Mouse (Mus musculus) c-Kit-positive CD71-negative TER-119-negative erythroid progenitor cells, embryonic 14.5 days (primary cell): Measurements from ENCODE around the gene Erp27.
"Not testable (repeated sequence)": the region's sequence is repeated elsewhere in the genome, so short reads cannot be mapped to it uniquely, and the experiment has no call there.

ENCODE experiments used
- DNase-seq: peaks from one replicate; pipeline ENCODE4 v3.0.0-alpha.2; 2013; ENCODE audit warnings: low read depth

The Erp27 gene

DNA sequence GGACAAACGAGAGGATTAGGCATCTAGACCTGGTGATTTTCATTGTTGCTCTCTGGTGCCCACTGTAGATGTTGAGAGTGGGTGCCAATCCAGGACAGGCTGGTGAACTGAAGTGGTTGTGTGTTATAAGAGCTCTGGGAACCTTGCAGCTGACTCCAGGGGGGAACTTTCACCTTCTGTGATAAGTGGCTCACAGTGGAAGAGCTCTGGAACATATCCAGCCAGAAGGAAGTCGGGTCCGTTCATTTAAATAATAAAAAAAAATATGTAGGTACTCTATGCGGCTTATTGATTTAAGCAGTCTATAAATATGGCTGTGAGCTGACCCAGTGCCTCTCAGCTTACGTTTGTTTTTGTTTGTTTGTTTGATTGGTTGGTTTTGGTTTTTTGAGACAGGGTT lies at the start of gene Erp27:
Gene Erp27 (minus strand): TSS at position 101 of the 400 bp plus-strand sequence.
- no peak for DNase-seq

GRCm38 (mm10) chr6:136968877-136969276 lies 46.9 kb upstream of the Erp27 start:
- not testable (repeated sequence) for DNase-seq

DNA sequence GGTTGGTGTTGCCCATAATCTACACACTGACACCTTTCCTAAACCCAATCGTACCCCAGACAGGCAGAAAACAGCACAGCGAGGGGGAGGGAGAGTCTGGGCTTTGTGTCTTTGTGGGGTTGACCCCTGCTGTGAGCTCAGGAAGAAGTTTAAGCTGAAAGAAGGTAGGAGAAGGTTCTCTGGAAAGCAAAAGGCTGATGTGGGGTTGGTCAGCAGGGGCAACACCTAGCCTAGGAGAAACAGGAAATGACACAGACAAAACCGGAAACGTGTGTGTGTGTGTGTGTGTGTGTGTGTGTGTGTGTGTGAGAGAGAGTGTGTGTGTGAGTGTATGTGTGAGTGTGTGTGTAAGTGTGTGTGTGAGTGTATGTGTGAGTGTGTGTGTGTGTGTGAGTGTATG lies 45.5 kb upstream of the Erp27 start:
- DNase-seq = no peak

DNA sequence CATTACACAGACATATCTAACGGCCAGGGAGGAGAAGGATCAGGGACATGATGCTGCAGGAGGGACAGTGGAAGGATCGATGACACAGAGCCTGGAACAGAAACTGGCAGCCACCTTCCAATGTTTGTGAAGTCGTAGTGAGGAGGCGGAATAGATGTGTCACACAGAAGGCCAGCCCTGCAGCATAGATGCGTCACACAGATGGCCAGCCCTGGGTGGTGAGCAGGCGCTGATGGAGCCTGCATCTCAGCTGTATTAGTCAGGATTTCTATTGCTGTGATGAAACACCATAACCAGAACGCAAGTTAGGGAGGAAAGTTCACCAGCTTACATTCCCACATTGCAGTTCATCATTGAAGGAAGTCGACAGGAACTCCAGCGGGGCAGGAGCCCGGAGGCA lies 43.9 kb upstream of the Erp27 start:
- no peak for DNase-seq

GRCm38 (mm10) chr6:136964609-136965510 lies 42.9 kb upstream of the Erp27 start:
- no peak for DNase-seq

DNA sequence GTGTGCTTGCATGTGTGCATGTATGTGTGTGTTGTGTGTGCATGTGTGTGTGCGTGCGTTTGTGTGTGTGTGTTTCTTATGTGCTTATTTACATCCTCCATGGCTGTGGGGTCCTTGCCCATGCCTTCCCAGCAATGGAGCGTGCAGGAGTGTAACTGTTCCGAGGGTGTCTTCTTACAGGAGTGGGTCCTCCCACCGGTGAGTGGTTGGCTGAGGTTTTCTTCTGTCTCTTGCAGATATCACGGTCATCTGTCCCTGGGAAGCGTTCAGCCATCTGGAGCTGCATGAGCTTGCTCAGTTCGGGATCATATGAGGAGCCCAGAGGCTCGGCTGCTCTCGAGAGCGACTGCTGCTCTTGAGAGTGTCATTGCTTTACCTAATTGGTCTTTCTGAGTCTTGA lies 41.0 kb upstream of the Erp27 start:
- no peak for DNase-seq

GRCm38 (mm10) chr6:136959131-136959530 lies 37.2 kb upstream of the Erp27 start:
- DNase-seq = no peak

DNA sequence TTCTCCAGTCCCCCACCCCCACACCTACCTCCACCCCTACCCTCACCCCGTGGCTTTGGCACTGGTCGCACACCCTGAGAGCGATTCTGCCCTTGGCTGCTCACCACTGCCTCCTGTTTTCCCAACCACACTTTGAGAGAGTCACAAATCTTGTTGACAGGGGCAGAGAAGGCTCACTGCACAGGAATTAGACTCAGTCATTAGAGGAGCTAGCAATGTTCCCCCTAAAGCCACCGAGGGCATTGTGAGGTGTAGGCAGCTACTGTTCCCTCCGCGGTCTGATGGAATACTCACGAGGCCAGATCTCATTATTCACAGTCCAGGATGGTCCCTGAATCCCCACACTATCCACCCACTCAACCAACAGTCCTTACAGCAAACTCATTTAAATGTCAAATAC lies 35.1 kb upstream of the Erp27 start:
- DNase-seq = no peak

GRCm38 (mm10) chr6:136955240-136955639 lies 33.3 kb upstream of the Erp27 start:
- no peak for DNase-seq

DNA sequence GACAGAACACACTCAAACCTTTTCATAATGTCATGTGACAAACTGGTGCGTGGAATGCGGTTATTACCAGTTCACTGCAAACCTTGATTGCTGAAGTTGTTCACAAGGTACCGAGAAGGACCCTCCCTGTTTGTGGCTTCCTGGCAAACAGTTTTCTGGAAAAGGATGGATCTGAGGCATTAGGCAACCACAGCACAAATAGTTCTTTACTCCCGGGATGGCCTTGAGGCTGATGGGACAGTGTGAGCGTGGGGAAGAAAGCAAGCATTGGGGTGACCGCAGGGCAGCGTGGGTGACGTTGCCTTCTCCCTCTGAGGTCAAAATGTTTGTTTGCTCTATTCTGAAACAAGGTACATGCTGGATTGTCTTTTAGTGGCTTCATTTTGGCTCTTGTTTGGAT lies 32.7 kb upstream of the Erp27 start:
- no peak for DNase-seq

GRCm38 (mm10) chr6:136954192-136954591 lies 32.2 kb upstream of the Erp27 start:
- DNase-seq = no peak

- no peak for DNase-seq
These were observed 30.9 kb upstream of the Erp27 start for GRCm38 (mm10) chr6:136952930-136953329.

- no peak for DNase-seq
These were observed 28.2 kb upstream of the Erp27 start for GRCm38 (mm10) chr6:136950171-136950570.

- DNase-seq = no peak
These were observed 25.7 kb upstream of the Erp27 start for GRCm38 (mm10) chr6:136947716-136948115.

- DNase-seq = no peak
These were observed 25.0 kb upstream of the Erp27 start for GRCm38 (mm10) chr6:136946943-136947342.

DNA sequence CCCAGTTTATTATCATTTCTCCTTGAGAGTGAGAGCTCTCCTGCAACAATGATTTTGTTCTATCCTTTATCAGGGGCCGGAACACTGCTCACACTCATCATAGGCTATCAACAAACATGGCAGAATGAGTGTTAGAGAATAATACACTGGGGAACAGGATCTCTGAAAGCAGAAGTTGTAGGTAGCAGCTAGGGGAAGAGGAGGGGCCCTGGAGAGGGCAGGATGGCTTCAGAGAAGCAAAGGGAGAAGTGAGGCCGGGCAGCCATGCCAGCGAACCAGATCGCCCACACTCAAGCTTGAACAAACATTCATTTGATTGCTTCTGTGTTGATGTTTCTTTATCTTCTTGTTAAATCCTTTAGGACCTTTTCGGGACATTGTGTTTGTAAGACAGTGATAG lies 24.3 kb upstream of the Erp27 start:
- no peak for DNase-seq

DNA sequence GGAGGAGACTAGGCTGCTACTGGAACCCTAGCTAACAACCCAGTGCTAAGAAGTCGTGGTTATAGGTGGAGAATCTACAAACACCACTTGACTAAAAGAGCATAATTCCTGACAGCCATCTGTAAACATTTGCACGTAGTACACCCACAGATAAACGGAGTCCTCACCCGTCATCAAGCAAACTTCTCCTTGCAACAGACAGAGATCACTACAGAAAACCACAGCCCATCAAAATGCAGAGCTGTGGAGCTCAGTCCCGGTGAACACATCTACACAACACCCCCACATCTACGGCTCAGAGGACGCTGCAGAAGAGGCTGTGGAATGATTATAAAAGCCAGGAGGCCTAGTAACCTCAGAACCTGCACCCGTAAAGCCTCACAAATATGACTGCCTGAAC lies 22.5 kb upstream of the Erp27 start:
- no peak for DNase-seq

DNA sequence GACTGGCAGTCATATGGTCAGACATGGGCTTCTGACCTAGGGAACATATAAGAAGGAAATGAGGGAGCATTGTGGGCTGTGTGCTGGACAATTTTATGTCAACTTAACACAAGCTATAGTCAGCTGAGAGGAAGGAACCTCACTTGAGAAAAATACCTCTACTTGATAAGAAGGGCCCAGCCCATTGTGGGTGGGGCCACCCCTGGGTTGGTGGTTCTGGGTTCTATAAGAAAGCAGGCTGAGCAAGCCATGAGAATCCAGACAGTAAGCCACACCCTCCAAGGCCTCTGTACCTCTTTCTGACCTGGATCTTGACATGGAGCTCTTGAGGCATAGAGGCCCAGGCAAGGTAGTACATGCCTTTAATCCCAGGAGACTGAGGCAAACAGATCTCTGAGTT lies 21.4 kb upstream of the Erp27 start:
- no peak for DNase-seq

DNA sequence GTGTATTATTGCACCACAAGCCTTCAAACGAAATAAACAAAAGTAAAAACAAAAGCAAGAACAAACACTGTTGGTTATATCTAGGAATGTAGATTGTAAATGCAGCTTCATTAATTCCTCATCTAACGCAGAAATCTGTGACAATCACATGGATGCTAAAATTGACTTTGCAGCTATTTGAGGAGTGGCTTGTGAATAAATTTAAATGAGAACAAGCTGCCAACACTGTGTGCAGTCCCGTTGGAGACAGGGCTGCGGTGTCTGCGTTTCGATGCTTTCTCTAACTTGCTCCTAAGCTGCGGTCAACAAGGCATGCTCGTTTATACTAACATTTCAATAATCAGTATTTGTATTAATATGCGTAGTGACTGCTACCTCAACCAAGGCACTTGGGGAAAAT lies 20.3 kb upstream of the Erp27 start:
- DNase-seq = no peak

- no peak for DNase-seq
These were observed 19.4 kb upstream of the Erp27 start, which contains the start of gene Arhgdib for GRCm38 (mm10) chr6:136941051-136942021. TSS of gene Arhgdib (minus strand) at chr6:136941899.

- no peak for DNase-seq
These were observed 18.4 kb upstream of the Erp27 start for GRCm38 (mm10) chr6:136940188-136940960.
